Mouse (Mus musculus) heart, embryonic 13.5 days (tissue): ENCODE measurements around the gene Copb2. TPM values are rescaled to one million over a fixed set of nuclear protein-coding genes. Genes with fewer than 3 reads are reported as not detected.

Source experiments
- polyA plus RNA-seq: library from polyadenylated mRNA; unstranded; fragments of >200 nt; fragmentation: Nextera tagmentation; extraction: Ambion mirVana; gene quantifications from 2 replicates; pipeline ENCODE4 v1.2.1, GENCODE M21; 2015

Gene Copb2
- polyA plus RNA-seq, 1 experiment from 2014 or later: 121 TPM

Other genes with a start within 250 kb of the Copb2 start
- gene Rbp1, start 140.8 kb upstream of the Copb2 start, polyA plus RNA-seq: 70.9 and 71.2 TPM in 2 replicates
- gene Rbp2, start 77.6 kb upstream of the Copb2 start, polyA plus RNA-seq: 0.39 TPM in 1 of 2 replicates, not detected in the other
- gene Mrps22, start 37.9 kb downstream of the Copb2 start, polyA plus RNA-seq: 59.8 and 59.9 TPM in 2 replicates